Mouse (Mus musculus) yolk sac, embryonic 10.5 days (tissue): ENCODE measurements around the gene Snx5.

Experiments used
- DNase-seq: peaks from one replicate; pipeline ENCODE4 v3.0.0-alpha.2; 2017; ENCODE audit warnings: low spot score

Gene Snx5

GRCm38 (mm10) chr2:144270507-144271420 lies at the start of gene Snx5, which contains the start of gene Mgme1:
Gene Snx5 (minus strand): TSS chr2:144270906.
Gene Mgme1 (plus strand): TSS chr2:144270663.
- DNase-seq = peak; percentile 97

GRCm38 (mm10) chr2:144311372-144311771 lies 40.7 kb upstream of the Snx5 start:
- DNase-seq = no peak

GRCm38 (mm10) chr2:144310273-144310672 lies 39.6 kb upstream of the Snx5 start:
- no peak for DNase-seq

- peak; percentile 82 for DNase-seq
These were observed 37.9 kb upstream of the Snx5 start for GRCm38 (mm10) chr2:144308561-144308960.

GRCm38 (mm10) chr2:144305721-144306294 lies 35.1 kb upstream of the Snx5 start:
- DNase-seq = peak; percentile 43

GRCm38 (mm10) chr2:144301101-144301500 lies 30.4 kb upstream of the Snx5 start:
- no peak for DNase-seq

GRCm38 (mm10) chr2:144299749-144300669 lies 29.3 kb upstream of the Snx5 start:
- DNase-seq = no peak

- DNase-seq = no peak
These were observed 24.5 kb upstream of the Snx5 start for GRCm38 (mm10) chr2:144295145-144295735.

GRCm38 (mm10) chr2:144291600-144292305 lies 21.0 kb upstream of the Snx5 start:
- no peak for DNase-seq

- DNase-seq = no peak
These were observed 19.6 kb upstream of the Snx5 start for GRCm38 (mm10) chr2:144290321-144290720.

- DNase-seq = no peak
These were observed 10.7 kb upstream of the Snx5 start for GRCm38 (mm10) chr2:144281417-144281816.

- no peak for DNase-seq
These were observed 9.9 kb upstream of the Snx5 start for GRCm38 (mm10) chr2:144280568-144280967.

GRCm38 (mm10) chr2:144279742-144280141 lies 9.0 kb upstream of the Snx5 start:
- no peak for DNase-seq

- no peak for DNase-seq
These were observed 6.2 kb upstream of the Snx5 start for GRCm38 (mm10) chr2:144276885-144277284.

- DNase-seq = peak; percentile 58
These were observed 4.0 kb upstream of the Snx5 start for GRCm38 (mm10) chr2:144274741-144275140.

GRCm38 (mm10) chr2:144272088-144272487 lies 1.4 kb upstream of the Snx5 start:
- no peak for DNase-seq

GRCm38 (mm10) chr2:144269679-144270475 lies 829 bp downstream of the Snx5 start:
- DNase-seq = no peak

- no peak for DNase-seq
These were observed 1.4 kb downstream of the Snx5 start for GRCm38 (mm10) chr2:144269306-144269650.

GRCm38 (mm10) chr2:144268446-144269305 lies 2.0 kb downstream of the Snx5 start:
- no peak for DNase-seq

- no peak for DNase-seq
These were observed 3.0 kb downstream of the Snx5 start for GRCm38 (mm10) chr2:144267731-144268015.
